Mouse (Mus musculus) liver, adult (tissue): Measurements from ENCODE around the gene Exosc10.

Source experiments
- GATA4 ChIP-seq: IDR thresholded peaks from 2 replicates; pipeline ENCODE4 v1.6.1; 2014; ENCODE audit warnings: mild to moderate bottlenecking, low read length; ENCODE audit not compliant: insufficient replicate concordance

The Exosc10 gene

DNA sequence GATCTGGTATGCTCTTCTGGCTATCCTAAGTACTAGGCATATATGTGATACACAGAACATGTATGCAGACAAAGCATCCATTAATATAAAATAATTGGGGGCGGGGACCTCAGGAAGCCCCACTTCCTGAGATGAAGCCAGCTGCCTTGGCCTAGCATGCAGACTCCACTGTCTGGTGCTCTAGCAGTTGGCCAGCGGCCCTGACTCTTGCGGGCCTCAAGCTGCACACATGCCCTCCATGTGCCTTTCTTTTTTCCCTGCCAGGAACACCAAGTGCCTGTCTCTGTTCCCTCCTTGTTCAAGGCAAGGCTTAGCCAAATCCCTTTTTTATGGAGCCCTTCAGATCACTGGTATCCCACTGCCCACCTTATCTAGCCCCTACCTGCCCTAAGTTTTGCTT is 22.4 kb upstream of the Exosc10 start:
- no peak for TF ChIP-seq GATA4

- no peak for TF ChIP-seq GATA4
These were observed 9.1 kb upstream of the Exosc10 start for GRCm38 (mm10) chr4:148549106-148549505.

DNA sequence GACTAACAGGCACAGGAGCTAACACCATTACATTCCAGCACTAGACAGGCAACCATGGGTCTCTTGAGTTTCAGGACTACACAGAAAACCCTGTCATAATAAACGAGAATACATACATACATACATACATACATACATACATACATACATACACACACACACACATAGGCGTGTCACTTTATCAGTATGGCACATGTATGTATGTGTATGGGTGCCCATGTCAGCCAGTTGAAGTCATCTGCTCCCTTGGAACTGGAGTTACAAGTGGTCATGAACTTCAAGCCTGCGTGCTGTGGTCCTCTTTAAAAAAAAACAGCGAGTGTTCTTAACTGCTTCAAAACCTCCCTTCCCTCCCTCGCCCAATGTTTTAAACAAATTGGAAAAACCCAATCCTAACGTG is 463 bp upstream of the Exosc10 start:
- TF ChIP-seq GATA4: no peak

- no peak for TF ChIP-seq GATA4
These were observed 4.4 kb downstream of the Exosc10 start for GRCm38 (mm10) chr4:148562676-148563075.

- TF ChIP-seq GATA4: no peak
These were observed 5.4 kb downstream of the Exosc10 start for GRCm38 (mm10) chr4:148563595-148563994.

- TF ChIP-seq GATA4: no peak
These were observed 11.9 kb downstream of the Exosc10 start for GRCm38 (mm10) chr4:148570138-148570537.

- TF ChIP-seq GATA4: no peak
These were observed 12.6 kb downstream of the Exosc10 start for GRCm38 (mm10) chr4:148570693-148571295.

GRCm38 (mm10) chr4:148573222-148573621 is 15.0 kb downstream of the Exosc10 start:
- no peak for TF ChIP-seq GATA4

GRCm38 (mm10) chr4:148580765-148581164 is 22.5 kb downstream of the Exosc10 start:
- TF ChIP-seq GATA4: no peak

DNA sequence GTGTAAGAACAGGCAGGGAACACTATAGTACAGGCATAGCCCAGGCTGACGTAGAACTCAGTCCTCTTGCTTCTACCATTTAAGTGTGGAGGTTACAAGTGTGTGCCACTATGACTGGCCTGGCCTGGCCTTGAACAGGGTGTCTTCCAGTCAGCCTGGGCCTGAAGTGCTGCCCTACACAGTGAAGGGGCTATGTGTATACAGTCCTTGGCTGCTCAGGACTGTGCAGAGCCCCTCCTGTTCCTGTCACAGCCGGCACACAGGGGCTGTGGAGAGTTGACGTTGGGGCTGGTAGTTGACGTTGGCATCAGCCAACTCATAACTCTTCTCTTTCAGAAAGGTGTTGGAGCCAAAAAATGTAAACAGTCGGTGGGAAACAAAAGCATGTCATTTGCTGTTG is 23.2 kb downstream of the Exosc10 start:
- TF ChIP-seq GATA4: no peak

- no peak for TF ChIP-seq GATA4
These were observed 25.0 kb downstream of the Exosc10 start for GRCm38 (mm10) chr4:148583257-148583656.

GRCm38 (mm10) chr4:148586648-148587047 is 28.4 kb downstream of the Exosc10 start:
- TF ChIP-seq GATA4: no peak

DNA sequence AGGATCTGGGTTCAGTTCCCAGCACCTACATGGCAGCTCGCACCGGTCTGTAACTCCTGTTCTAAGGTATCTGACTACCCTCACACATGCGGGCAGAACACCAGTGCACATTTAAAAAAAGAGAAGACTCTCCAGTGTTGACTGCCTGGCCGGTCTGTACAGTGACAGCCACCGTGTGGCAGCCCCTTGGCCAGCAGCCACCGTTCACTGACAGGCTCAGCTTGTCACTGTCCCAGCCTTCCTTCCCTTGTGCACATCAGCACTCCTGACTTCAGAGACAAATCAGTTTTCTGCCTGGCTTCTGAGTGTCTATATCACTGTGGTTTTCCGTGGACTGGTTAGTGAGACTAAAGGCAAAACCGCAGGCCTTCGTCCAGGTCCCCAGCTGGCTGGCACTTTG is 30.6 kb downstream of the Exosc10 start:
- TF ChIP-seq GATA4: no peak

GRCm38 (mm10) chr4:148589565-148589964 is 31.3 kb downstream of the Exosc10 start:
- no peak for TF ChIP-seq GATA4

DNA sequence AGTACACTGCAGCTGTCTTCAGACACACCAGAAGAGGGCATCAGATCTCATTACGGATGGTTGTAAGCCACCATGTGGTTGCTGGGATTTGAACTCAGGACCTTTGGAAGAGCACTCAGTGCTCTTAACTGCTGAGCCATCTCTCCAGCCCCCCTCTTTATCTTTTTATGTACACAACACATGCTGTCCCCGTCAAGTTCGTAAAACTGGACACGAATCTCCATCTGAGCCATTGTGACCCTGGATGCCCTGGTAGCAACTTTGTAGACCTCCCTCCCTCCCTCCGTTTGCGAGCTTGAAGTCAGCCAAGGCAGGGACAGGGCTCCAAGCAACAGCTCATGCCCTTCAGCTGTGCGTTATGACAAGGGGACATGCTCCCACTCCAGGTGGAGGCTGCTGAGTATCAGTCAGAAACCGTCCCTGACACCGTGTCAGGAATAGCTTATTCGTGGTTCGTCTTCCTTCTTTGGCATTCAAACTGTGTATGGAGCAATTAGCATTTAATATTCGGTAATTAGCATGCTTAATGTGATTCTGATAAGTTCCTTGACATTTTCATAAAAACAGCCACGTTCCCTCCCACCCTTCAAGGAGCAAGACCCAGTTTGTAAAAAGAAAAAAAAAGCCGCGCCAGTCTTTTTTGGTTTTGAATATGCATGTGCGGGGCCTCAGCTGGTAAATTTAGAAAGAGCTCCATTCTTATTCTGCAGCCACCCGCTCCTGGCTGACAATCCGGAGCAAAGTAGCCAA is 32.4 kb downstream of the Exosc10 start:
- no peak for TF ChIP-seq GATA4

GRCm38 (mm10) chr4:148591171-148591630 is 33.0 kb downstream of the Exosc10 start, which contains the start of gene Srm:
Srm (plus strand) TSS chr4:148591503.
- peak; percentile 18; the same call in 1 of the 2 replicates for TF ChIP-seq GATA4
